ENCODE assay signal across 12 mouse cellular contexts in genomic region chr1:56892766-56893165, GRCm38 (mm10).
"Had no signal": no experiment of that assay in that cellular context is flagged by ENCODE, and none has a peak within 500 bp of the region (broad histone marks: within the 10 kb centered on the region; RNA-seq: fewer than 3 reads in every experiment).

No protein-coding gene starts in this region.

- H3K27ac ChIP-seq: kidney, postnatal 0 days; limb, embryonic 12.5 days; liver, embryonic 13.5 days; lung, embryonic 15.5 days; midbrain, embryonic 13.5 days; stomach, embryonic 15.5 days had no signal

- DNase-seq: kidney, adult 11 months; kidney, adult 9 months; kidney, postnatal 36 days; liver; liver, embryonic 13.5 days; liver, postnatal 0 days; thymus, postnatal 36 days had no signal

- H3K4me3 ChIP-seq: limb, embryonic 12.5 days; liver, embryonic 13.5 days; lung, embryonic 15.5 days; midbrain, embryonic 13.5 days; stomach, embryonic 15.5 days had no signal
